Mouse (Mus musculus): ENCODE results near the gene Sgsm2.
A peak's percentile ranks its signal among the peaks of the same experiment; 100 is the strongest.

Sgsm2 gene

DNA sequence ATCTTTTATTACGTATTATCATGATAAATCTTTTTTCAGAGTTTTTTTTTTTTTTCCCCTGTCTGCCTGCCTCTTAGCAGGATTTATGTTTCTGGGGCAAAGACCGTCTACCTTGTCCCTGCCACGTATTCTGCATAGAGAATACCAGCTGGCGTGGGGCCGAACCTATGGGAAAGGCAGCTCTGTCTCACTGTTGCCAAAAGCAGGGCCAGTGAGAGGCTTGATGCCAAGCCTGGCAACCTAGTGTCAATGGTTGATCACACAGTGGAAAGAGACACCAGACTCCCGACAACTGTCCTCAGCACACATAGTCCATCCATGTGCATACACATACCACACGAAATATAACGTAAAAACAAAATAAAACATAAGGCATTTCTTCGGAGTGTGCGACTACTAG, 13.8 kb downstream of the Sgsm2 start:
- DNase-seq (ENCODE audit: low spot score in 2 of 2), result no peak

DNA sequence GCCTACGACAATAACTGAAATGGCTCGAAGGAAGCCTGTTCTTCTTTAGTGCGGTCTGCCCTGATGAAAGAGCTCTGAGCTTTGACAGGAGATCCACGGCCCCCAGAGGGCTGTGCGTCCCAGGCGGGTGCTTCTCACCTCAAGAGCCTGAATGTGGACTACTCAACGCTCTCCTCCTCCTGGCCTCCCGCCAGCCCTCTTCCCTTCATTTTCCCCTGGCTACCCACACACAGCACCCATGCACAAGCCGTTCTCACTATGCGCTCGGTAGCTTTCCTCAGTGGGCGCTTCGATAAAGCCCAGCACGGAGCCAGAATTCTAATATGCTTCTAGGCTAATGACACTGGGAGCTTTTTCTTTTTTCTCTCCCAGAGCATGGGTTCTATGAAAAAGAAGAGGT, 14.9 kb downstream of the Sgsm2 start:
- DNase-seq (ENCODE audit: low spot score in 2 of 2), result no peak

DNA sequence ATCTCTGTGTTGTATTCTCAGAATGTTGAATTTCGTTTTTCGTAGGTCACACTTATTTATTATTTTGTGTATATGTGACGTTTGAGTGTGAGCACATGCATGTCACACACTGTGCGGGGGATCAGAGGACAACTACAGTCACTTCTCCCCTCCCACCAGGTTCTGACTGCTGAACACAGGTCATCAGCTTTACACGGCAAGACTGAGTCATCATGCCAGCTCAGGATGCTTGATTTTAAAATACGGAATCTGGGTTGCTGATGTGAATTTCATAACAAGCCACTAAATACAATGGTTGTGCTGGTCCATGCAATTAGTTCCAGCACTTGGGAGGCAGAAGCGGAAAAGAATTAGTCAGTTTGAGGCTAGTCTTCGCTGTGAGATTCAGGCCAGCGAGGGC, 15.9 kb downstream of the Sgsm2 start:
- DNase-seq (ENCODE audit: low spot score in 2 of 2), result no peak

DNA sequence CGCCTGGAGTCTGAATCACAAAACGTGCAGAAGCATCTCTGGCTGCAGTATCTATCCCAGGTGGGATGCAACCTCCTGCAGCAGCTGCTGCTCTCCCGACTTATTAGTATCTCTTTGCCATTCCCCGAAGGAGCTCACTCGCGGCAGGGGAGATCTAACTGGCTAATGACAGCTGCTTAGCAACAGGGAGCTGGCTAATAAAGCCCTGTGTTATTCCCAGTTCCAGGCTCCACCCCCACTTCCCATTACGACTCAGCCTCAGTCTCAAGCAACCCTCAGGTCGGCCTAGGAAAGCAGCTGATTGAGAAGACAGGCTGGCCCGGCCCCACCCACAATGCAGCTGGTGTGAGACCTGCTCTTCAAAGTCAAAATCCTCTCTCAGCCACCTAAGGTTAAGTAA, 20.1 kb downstream of the Sgsm2 start:
- peak; percentile 67 to 69 for DNase-seq (ENCODE audit: low spot score in 2 of 2)

DNA sequence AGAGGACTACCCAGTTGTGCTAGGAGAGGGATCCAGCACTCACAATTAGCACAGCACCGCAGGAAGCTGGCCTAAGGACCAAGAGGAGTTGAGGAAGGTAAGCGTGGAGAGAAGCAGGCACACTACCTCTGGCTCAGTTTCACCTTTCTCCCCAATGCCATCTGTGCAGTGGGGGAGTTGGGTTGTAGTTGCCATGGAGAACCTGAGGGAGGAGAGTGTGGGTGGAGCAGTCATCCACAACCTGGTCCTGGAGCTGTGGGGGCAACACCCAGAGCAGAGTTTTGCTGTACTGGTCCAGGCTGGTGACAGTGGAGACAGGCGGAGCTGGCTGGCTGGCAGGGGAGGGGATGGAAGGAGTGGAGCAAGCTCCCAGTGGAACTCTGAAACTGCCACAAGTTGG, 22.2 kb downstream of the Sgsm2 start:
- DNase-seq (ENCODE audit: low spot score in 2 of 2), result no peak

DNA sequence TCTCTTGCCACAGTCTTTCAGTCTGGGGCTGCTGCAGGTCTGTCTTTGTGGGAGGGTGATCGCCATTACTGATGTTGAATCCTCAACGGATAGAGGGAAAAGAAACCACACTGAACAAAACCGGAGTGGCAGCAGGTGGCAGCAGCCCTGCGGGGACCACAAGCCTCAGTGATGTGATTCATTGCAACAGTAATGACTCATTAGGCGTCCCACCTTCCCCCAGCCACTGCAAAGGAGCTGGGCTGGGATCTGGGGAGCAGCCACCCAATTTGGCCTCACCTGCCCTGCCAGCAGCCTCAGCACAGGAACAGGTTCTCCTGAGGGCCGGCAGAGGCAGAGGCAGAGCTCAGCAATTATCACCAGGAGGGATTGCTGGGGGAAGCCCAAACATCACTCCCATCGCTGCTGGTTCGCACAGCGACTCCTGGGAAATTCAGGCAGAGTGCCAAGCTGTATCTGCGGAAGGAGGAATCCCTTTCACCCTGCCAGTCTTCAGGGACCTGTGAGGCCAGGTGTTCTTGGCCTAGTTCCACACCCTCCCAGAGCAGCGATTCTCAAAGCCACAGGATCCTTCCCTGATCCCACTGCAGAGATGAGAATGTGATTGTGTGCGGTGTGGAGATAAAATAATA, 25.8 kb downstream of the Sgsm2 start:
- peak in 1 of 2 experiments; percentile 40 for DNase-seq (ENCODE audit: low spot score in 2 of 2)

DNA sequence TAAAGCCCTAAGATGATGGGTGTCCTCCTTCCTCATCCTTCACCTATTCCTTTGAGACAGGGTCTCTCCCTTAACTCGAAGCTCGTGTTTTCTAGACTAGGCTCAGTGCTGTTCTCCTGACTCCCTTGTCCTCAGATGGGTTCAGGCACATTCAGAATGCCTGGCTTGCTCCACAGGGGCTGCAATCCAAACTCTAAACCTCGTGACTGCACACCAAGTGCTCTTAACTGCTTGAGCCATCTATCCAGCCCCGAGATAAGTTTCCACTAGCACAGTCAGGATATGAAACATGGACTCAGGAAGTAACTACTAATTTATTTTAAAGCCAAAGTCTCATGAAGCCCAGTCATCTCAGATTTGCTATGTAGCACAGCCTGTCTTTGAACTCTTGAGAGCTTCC, 26.3 kb downstream of the Sgsm2 start:
- no peak for DNase-seq (ENCODE audit: low spot score in 2 of 2)

DNA sequence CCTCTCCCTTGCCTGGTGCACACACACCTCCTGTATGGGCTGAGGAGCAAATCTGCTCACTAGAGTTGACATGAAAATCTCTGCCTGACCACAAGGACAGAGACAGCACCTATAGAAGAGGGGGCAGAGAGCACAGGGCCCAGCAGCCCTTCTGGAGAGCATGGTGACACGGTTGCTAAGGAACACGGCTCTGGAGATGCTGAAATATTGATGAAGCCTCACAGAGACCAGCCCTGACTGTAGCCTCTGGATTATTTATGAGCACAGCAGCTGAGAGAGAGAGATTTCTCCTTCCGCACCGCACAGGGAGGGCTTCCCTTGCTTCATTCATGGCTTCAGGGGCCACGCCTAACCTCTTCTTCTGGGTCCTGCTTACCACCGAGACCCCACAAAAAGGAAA, 27.3 kb downstream of the Sgsm2 start:
- no peak for DNase-seq (ENCODE audit: low spot score in 2 of 2)

DNA sequence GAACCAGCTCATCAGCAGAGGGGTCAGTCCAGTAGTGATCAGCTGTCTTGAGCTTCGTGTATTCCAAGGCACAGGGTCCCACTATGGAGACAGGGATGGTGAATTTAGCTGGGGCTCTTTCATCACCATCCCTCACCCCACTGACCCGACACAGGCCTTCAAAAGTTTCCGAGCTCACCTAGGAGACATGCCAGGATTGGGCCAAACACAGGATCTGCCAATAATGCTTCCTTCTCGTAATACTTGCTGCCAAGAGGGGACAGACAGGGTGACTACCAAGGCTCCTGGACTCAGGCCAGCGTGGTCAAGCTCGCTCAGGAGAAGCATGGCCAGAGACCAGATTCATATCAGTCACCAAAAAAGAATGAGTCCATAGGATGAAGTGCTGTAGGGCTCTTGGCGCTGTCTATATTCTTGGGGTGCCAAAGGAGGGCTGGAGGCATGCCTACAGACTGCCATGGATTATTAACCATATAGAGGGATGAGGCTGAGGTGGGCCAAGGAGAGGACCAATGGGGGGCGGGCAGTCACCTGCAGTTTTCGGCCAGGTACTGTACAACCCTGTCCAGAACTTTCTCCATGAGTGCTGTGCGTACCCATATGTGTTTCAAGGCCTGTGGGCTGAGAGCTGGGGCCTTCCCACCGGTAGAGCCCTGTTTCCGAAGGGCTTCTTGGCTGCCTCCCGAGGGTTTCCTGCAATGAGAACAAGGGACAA, 28.7 kb downstream of the Sgsm2 start:
- no peak for DNase-seq (ENCODE audit: low spot score in 2 of 2)

DNA sequence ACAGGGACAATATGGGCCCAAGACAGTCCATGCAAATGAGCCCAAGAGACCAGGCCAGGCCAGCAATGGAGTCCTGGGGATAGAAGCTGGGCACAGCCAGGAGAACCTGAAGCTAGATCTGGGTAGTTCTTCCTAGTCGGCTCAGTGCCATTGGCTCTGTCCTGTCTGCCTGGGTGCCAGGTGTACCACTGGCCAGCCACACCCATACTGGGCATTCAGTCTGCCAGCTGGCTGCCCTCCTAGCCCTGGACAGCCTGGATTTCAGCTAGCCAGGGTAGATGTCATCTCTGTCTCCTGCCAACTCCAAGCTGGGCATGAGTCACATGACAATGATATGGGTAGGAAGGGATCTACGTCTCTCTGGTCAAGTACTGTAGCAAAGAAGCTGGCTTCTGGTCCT, 29.7 kb downstream of the Sgsm2 start:
- DNase-seq (ENCODE audit: low spot score in 2 of 2), result no peak

DNA sequence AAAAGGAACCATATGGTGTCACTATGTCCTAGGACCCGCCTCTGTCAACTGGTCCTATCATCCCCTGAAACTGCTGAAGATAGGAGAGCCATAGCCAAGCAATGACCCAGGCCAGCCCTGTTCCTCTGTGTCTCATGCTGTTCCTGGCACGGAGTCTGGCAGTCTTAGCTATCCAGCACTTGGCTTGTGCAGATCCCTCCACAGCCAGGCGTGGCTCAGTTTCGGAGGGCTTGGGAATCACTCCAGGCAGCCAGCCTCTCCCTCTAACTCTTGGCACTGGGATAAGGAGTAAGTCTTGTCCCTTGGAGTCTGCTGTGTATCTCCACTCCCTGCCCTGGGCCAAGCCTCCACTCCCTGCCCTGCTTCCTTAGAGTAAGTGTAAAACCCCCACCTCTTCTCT, 30.2 kb downstream of the Sgsm2 start:
- DNase-seq (ENCODE audit: low spot score in 2 of 2), result peak in 1 of 2 experiments; percentile 42

DNA sequence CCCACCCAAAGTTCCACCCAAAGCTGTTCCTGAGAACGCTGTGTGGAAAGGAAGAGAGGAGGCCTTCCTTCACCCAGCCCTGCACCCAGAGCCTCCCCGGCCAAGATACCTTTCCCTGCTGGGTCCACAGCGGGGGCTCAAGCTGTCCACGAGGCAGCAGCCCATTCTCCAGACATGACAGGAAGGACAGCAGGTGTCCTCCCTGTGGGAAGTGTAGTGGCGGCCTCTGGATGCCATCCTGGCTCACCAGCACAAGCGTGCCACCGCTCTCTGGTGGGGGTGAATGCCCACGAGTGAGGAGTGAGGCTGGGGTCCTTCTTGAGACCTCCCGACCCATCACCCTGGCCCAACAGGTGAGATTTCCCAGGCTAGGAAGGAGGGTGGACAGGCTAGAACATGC, 31.6 kb downstream of the Sgsm2 start:
- no peak for DNase-seq (ENCODE audit: low spot score in 2 of 2)

DNA sequence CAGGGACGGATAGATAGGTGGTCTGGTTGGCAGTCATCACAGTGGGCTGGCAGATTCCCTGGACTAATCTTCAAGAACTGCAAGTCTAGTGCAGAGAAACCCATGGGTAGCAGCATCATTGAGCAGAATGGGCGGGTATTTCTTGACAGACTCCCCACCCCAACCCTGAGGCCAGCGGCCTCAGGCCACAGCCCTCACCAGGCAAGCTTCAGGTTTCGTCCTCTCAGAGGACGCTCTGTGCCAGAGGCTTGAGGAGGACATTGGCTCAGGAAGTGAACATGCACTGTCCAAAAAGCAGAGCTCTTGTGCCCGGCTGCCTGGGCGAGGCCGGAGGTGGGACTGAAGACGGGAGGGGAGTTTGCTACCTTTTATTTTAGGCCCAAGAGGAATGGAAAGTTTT, 32.4 kb downstream of the Sgsm2 start:
- no peak for DNase-seq (ENCODE audit: low spot score in 2 of 2)

DNA sequence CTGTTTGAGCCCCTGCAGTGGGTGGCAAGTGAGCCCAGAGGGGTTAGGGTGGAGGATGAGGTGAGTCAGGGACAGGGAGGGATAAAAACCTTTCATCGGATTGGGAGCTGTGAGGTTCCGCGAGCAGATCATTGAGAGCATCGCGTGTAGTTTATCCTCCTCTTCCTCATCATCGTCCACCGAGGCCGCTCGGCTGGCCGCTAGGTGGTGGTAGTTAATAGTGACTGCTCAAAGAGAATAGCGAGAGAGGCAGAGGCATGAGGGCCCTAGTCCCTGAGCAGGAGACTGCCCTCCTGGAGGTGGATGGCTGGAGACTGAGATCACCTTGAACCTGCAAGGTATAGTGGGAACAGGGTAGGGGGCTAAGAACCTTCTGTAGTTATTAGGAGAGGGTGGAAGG, 33.4 kb downstream of the Sgsm2 start:
- DNase-seq (ENCODE audit: low spot score in 2 of 2), result no peak

DNA sequence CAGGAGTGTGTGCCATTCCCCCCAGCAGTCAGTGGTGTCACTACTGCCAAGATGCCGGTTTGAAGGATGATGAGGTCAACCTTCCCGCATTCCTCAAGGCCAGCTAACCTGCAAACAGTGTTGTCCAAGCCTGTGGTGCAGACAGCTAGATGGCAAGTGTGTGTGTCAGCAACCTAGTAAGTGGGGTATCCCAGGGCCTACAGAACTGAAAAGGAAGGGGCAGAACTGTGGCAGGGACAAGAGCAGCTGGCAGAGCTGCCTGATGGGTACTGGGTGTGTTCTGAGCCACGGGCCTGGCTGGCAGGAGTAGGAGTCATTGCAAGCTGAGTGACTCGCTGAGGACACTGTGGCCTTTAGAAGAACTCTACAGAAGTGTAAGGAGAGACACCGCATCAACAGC, 34.7 kb downstream of the Sgsm2 start:
- DNase-seq (ENCODE audit: low spot score in 2 of 2), result no peak

DNA sequence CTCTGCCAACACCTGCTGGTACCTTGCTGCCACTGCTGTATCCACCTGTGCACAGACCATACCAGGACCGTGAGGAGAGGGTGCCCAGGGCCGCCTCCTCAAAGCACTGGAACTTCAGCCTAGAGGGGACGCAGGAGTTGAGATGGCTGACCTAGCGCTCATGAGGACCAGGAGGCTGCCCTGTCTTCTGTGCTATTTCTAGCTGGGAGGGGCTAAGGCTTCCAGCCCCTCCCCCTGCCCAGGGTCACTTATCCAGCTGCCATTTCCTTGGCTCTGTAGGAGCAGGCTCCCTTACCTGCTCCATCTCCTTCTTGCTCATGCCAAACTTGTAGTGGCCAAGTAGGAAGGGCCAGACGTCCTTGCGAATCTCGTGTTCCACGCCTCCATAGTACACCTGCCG, 39.1 kb downstream of the Sgsm2 start:
- DNase-seq (ENCODE audit: low spot score in 2 of 2), result no peak

DNA sequence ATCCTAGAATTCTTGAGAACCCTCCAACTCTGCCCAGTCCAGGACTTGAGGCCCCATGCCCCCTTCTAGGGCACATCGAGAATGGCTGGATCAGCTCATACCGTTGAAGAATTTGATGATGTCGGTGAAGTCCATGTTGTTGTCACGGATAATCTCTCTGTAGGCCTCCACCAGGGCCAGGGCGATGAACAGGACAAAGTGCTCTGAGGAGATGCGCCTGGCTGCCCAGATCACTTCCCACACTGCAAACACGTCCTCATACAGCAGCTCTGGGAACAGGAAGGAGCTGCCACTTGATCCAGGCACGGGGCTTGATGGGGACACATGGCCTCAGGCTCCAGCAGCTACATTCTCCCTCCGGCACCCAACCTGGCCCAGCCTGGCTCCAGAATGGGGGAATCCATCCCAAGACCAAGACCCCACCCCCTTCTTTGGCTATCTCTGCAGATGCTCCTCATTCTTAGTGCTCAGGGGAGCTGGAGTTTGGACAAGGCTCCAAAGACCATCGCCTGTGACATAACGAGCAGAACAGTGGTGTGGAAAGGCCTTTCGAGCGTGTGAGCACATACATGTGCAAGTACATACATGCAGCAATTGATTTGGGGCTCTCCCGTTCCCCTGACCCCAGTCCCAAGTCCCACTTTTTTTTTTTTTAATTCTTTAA, 45.7 kb downstream of the Sgsm2 start:
- no peak for DNase-seq (ENCODE audit: low spot score in 2 of 2)

DNA sequence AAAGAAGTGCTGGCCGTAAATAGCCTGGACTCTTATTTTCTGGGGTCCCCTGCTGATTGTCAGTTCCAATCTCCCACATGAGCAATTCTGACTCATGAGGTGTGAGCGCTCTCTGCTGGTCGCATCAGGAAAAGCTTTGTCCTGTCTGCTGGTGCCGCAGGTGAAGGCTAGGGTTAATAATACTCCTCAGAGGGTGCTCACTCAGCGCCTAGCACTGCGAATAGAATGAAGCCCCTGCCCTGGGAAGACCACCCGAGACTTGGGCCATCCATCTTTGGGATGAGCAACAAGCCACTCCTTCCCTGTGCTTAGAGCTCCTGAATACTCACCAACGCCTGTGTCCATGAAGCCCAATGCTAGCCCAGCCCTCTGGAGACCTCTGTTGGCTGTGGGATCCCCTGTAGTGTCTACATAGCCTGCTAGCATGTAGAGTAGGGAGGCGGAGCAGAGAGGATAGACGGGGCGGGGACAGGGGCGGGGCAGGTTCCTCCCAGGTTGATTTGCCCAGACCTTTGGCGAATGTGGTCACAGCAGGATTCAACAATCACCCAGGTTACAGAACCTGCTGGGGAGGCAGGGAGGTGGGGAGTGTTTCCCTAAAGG, 48.8 kb downstream of the Sgsm2 start:
- peak in 1 of 2 experiments; percentile 64 for DNase-seq (ENCODE audit: low spot score in 2 of 2)

DNA sequence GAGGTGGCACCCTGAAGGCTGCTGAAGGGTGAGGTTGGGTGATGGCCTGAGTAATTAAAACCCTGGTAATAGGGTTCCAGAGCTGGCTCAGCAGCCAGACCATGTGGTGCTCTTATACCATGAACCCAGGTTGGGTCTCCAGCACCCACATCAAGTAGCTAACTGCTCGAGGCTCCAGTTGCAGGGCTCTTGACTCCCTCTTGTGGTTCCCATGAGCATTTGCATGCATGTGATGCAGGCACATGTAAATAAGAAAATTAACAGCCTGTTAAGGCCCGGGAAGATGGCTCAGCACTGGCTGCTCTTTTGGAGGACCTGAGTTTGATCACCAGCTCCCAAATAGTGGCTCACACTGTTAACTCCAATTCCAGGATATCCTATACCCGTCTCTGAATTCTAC, 51.1 kb downstream of the Sgsm2 start:
- no peak for DNase-seq (ENCODE audit: low spot score in 2 of 2)

DNA sequence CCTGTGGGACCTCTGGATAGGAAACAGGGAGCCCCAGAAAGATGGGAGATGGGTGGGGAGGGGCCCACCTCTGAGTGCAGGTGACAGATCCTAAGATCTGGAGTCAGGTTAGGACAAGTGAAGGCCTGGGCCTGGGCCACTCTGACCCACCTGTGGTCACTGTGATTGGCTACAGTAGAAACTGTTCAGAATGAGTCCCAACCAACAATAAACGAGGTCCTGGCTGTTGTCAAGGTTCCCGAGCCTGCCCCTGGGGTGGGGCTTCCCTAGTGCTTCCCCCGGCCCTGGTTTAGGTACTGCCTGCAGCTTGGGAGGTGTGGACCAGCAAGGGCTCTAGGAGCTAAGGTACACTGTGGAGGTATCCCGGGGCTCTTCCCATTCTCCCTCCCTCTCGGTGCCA, 53.1 kb downstream of the Sgsm2 start:
- no peak for DNase-seq (ENCODE audit: low spot score in 2 of 2)

DNA sequence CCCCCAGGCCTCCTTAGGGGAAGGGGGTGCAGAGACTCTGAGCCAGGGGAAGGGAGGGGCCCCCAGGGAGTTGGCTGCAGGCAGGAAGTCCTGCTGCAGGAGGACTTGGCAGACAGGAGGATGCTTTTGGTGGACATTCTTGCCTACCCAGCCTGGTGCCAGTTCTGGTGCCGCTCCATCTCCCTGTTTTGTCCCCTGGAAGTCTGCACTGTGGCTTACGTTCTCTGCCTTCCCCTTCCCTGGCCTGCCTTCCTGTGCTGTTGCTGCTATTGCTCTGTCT, 53.5 kb downstream of the Sgsm2 start:
- DNase-seq (ENCODE audit: low spot score in 2 of 2), result no peak

DNA sequence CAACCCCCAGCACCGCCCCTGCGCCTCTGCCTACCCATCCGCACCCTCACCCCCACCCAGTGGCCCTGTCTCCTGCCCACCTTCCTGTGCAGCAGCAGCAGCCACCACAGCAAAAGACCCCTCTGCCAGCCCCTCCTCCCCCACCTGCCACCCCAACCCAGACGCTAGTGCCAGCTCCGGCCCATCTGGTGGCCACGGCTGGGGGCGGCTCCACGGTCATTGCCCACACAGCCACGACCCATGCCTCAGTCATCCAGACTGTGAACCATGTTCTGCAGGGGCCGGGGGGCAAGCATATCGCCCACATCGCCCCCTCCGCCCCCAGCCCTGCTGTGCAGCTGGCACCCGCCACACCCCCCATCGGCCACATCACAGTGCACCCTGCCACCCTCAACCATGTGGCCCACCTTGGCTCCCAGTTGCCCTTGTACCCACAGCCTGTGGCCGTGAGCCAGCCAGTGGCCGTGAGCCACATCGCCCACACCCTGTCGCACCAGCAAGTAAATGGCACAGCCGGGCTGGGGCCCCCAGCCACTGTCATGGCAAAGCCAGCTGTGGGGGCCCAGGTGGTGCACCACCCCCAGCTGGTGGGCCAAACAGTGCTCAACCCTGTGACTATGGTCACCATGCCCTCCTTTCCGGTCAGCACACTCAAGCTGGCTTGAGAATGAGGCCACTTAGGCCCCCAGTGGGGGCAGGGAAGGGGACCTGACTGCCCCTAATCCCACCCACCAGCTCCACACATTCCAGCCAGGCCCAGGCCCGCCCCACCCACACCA, 54.0 kb downstream of the Sgsm2 start:
- no peak for DNase-seq (ENCODE audit: low spot score in 2 of 2)
